Mouse (Mus musculus) testis, postnatal 14 days (tissue): ENCODE measurements around the gene Selenof.

Experiments used
- DNase-seq: peaks from one replicate; pipeline ENCODE4 v3.0.0; 2021; ENCODE audit warnings: low spot score

The Selenof gene

GRCm38 (mm10) chr3:144642141-144642540, 72.0 kb downstream of the Selenof start:
- no peak for DNase-seq

GRCm38 (mm10) chr3:144643301-144643871, 73.3 kb downstream of the Selenof start:
- DNase-seq, result peak; percentile 43

- no peak for DNase-seq
These were observed 74.1 kb downstream of the Selenof start for GRCm38 (mm10) chr3:144644202-144644601.
